Mouse (Mus musculus): ENCODE measurements around the gene Etfdh. TPM values are rescaled to one million over a fixed set of nuclear protein-coding genes. Genes with fewer than 3 reads are reported as not detected.

Etfdh gene
- total RNA-seq, 2 experiments from 2014 or later: 34.4 to 49.6 TPM

- ATAC-seq (ENCODE audit: poor library complexity, severe bottlenecking): no peak
Observed at GRCm38 (mm10) chr3:79555061-79555460, 74.2 kb downstream of the Etfdh start.

Other genes with a start within 250 kb of the Etfdh start
- gene Fnip2, start 61.7 kb downstream of the Etfdh start, total RNA-seq (2015): 17.9 and 21.3 TPM in 2 replicates
- 16.4 and 17.1 TPM in 2 replicates for gene Fnip2, start 61.7 kb downstream of the Etfdh start, total RNA-seq (2017)
- gene Ppid, start 38.2 kb downstream of the Etfdh start, total RNA-seq (2015): 61.9 and 62.0 TPM in 2 replicates
- gene Ppid, start 38.2 kb downstream of the Etfdh start, total RNA-seq (2017): 80.3 and 85.5 TPM in 2 replicates
- gene 4930579G24Rik, start 421 bp downstream of the Etfdh start, total RNA-seq (2015): 31.1 and 39.0 TPM in 2 replicates
- 11.8 and 16.7 TPM in 2 replicates for gene 4930579G24Rik, start 421 bp downstream of the Etfdh start, total RNA-seq (2017)
- gene Rxfp1, start 108.4 kb upstream of the Etfdh start, total RNA-seq (2015): not detected in 2 replicates
- gene Rxfp1, start 108.4 kb upstream of the Etfdh start, total RNA-seq (2017): 0.04 TPM in 1 of 2 replicates, not detected in the other
- gene Tmem144, start 223.3 kb upstream of the Etfdh start, total RNA-seq (2015): 1.9 and 2.7 TPM in 2 replicates
- gene Tmem144, start 223.3 kb upstream of the Etfdh start, total RNA-seq (2017): 1.2 and 1.5 TPM in 2 replicates

Measured in megakaryocyte, adult 5-6 weeks (primary cell).